33 mouse cellular contexts compared by ENCODE assay signal in genomic region chr6:48737688-48738087, GRCm38 (mm10). TPM values are rescaled to one million over a fixed set of nuclear protein-coding genes. Genes with fewer than 3 reads are reported as not detected.
DNase-seq lines count a peak whose midpoint lies in the region; ATAC-seq and TF ChIP-seq lines count a peak whose summit lies in the region.
"Had no signal": no experiment of that assay in that cellular context is flagged by ENCODE, and none has a peak within 500 bp of the region (broad histone marks: within the 10 kb centered on the region; RNA-seq: fewer than 3 reads in every experiment).

No protein-coding gene starts in this region.

- H3K4me1 ChIP-seq in heart, embryonic 12.5 days (replicated peaks), result peaks cover 20% of the 10 kb centered on the region
- peaks cover 6% of the 10 kb centered on the region for H3K4me1 ChIP-seq in liver, adult 2 months (ENCODE audit: control insufficient read depth, insufficient read depth, low read length)
- peaks cover 20% of the 10 kb centered on the region for H3K4me1 ChIP-seq in liver, postnatal 0 days (ENCODE audit: insufficient read depth)
- H3K4me1 ChIP-seq in brown adipose tissue, adult 24 weeks (ENCODE audit: control insufficient read depth, insufficient read depth, insufficient read length, low read length), result peaks cover 8% of the 10 kb centered on the region

- no peak for TF ChIP-seq EP300 in liver, postnatal 0 days (IDR thresholded peaks at IDR 0.05; ENCODE audit: low read depth)

- H3K27ac ChIP-seq in heart, embryonic 12.5 days (ENCODE audit: poor library complexity, severe bottlenecking), result no peak overlapping the region
- no peak overlapping the region for H3K27ac ChIP-seq in liver, adult 2 months (replicated peaks; ENCODE audit: insufficient read depth, low read depth, low read length)
- no peak overlapping the region for H3K27ac ChIP-seq in liver, postnatal 0 days (ENCODE audit: low read depth)
- H3K27ac ChIP-seq in brown adipose tissue, adult 24 weeks (replicated peaks; ENCODE audit: low read depth, low read length), result 0 out of 2 replicates have a peak overlapping the region, but pooled peaks have one; percentile 23
- H3K27ac ChIP-seq: forebrain, embryonic 13.5 days; heart, embryonic 15.5 days; hindbrain, embryonic 14.5 days; kidney, embryonic 15.5 days; layer of hippocampus, adult 2 months; left cerebral cortex, adult 2 months; liver, embryonic 13.5 days; macrophage; midbrain, embryonic 10.5 days; midbrain, embryonic 15.5 days; neural tube, embryonic 12.5 days had no signal

- H3K79me2 ChIP-seq in liver, adult 2 months (ENCODE audit: control insufficient read depth, insufficient read depth, low read length), result peaks cover 1% of the 10 kb centered on the region; the same call in 1 of the 2 replicates

- no peak overlapping the region for H3K4me2 ChIP-seq in heart, embryonic 12.5 days
- H3K4me2 ChIP-seq in liver, postnatal 0 days (ENCODE audit: low read depth, low read length), result no peak overlapping the region
- H3K4me2 ChIP-seq: forebrain, embryonic 13.5 days; heart, embryonic 15.5 days; hindbrain, embryonic 14.5 days; kidney, embryonic 15.5 days; liver, embryonic 13.5 days; midbrain, embryonic 15.5 days; neural tube, embryonic 12.5 days had no signal

- DNase-seq in heart, adult 18-20 months, result peak; percentile 37 to 46
- peak; percentile 62 for DNase-seq in liver, adult 2 months (ENCODE audit: extremely low read depth, low read depth, low spot score)
- no peak for DNase-seq in liver, postnatal 0 days
- peak; percentile 45 for DNase-seq in CD4-positive helper T cell, adult 2 months (ENCODE audit: low read depth, low spot score)
- DNase-seq in retina, embryonic 14.5 days (ENCODE audit: low spot score), result no peak
- DNase-seq: adrenal gland, adult 2 months; adrenal gland, postnatal 36 days; cerebellum, adult 2 months; cerebellum, postnatal 36 days; gastrocnemius, postnatal 14 days; kidney, adult 11 months; liver, embryonic 13.5 days; lung, adult 2 months; lung, postnatal 10 days had no signal

- ATAC-seq in heart, embryonic 12.5 days (ENCODE audit: insufficient number of reproducible peaks, low FRiP score), result no peak
- no peak for ATAC-seq in liver, postnatal 0 days
- ATAC-seq: CD4-positive, CD25-positive, alpha-beta regulatory T cell, adult 4 months; forebrain, embryonic 13.5 days; midbrain, embryonic 15.5 days had no signal

- H3K9me3 ChIP-seq in heart, embryonic 12.5 days (replicated peaks), result no peaks in the 10 kb centered on the region
- no peaks in the 10 kb centered on the region for H3K9me3 ChIP-seq in liver, postnatal 0 days (ENCODE audit: low read length)
- H3K9me3 ChIP-seq: forebrain, embryonic 13.5 days; heart, embryonic 15.5 days; kidney, embryonic 15.5 days; liver, embryonic 13.5 days; midbrain, embryonic 10.5 days; midbrain, embryonic 15.5 days; neural tube, embryonic 12.5 days had no signal

- H3K27me3 ChIP-seq in heart, embryonic 12.5 days (replicated peaks), result peaks cover 26% of the 10 kb centered on the region
- H3K27me3 ChIP-seq in liver, adult 2 months (ENCODE audit: control insufficient read depth, insufficient read depth, low read length), result no peaks in the 10 kb centered on the region
- no peaks in the 10 kb centered on the region for H3K27me3 ChIP-seq in liver, postnatal 0 days (ENCODE audit: insufficient read depth, low read length)
- H3K27me3 ChIP-seq: liver, embryonic 13.5 days had no signal

- 76% methylated on average over 5 of the region's 5 CpGs for WGBS in heart, embryonic 12.5 days
- WGBS in liver, adult 2 months, result 59% methylated on average over 5 of the region's 5 CpGs
- WGBS in liver, postnatal 0 days (ENCODE audit: insufficient replicate concordance), result 83% methylated on average over 5 of the region's 5 CpGs

- H3K9ac ChIP-seq in heart, embryonic 12.5 days, result no peak overlapping the region
- H3K9ac ChIP-seq in liver, adult 2 months (ENCODE audit: low read depth, low read length), result no peak overlapping the region
- H3K9ac ChIP-seq in liver, postnatal 0 days (replicated peaks), result no peak overlapping the region
- H3K9ac ChIP-seq: forebrain, embryonic 13.5 days; heart, embryonic 15.5 days; hindbrain, embryonic 14.5 days; kidney, embryonic 15.5 days; liver, embryonic 13.5 days; midbrain, embryonic 15.5 days; neural tube, embryonic 12.5 days had no signal

- TF ChIP-seq CTCF in liver, adult 2 months (IDR thresholded peaks at IDR 0.05; ENCODE audit: low read depth, low read length), result no peak
- TF ChIP-seq CTCF in liver, postnatal 0 days (IDR thresholded peaks at IDR 0.05; ENCODE audit: low read depth), result no peak

- no peak for TF ChIP-seq POLR2A in liver, adult 2 months (IDR thresholded peaks at IDR 0.05; ENCODE audit: extremely low read depth, insufficient read depth, low read length)

- no peak overlapping the region for H3K4me3 ChIP-seq in heart, embryonic 12.5 days
- no peak overlapping the region for H3K4me3 ChIP-seq in liver, adult 2 months (ENCODE audit: insufficient read depth, low read depth, low read length)
- no peak overlapping the region for H3K4me3 ChIP-seq in liver, postnatal 0 days (ENCODE audit: low read depth, low read length)
- no peak overlapping the region for H3K4me3 ChIP-seq in brown adipose tissue, adult 24 weeks (ENCODE audit: insufficient read depth, low read depth, low read length)
- H3K4me3 ChIP-seq: forebrain, embryonic 13.5 days; heart, adult 2 months; heart, embryonic 15.5 days; kidney, embryonic 15.5 days; layer of hippocampus, adult 2 months; left cerebral cortex, adult 2 months; liver, embryonic 13.5 days; midbrain, embryonic 10.5 days; midbrain, embryonic 15.5 days; neural tube, embryonic 12.5 days had no signal

- no peaks in the 10 kb centered on the region for H3K36me3 ChIP-seq in heart, embryonic 12.5 days
- no peaks in the 10 kb centered on the region for H3K36me3 ChIP-seq in liver, adult 2 months (ENCODE audit: control insufficient read depth, insufficient read depth, low read length)
- no peaks in the 10 kb centered on the region for H3K36me3 ChIP-seq in liver, postnatal 0 days (replicated peaks; ENCODE audit: insufficient read depth, low read length)
- H3K36me3 ChIP-seq: heart, embryonic 15.5 days; kidney, embryonic 15.5 days; liver, embryonic 13.5 days; midbrain, embryonic 10.5 days; midbrain, embryonic 15.5 days; neural tube, embryonic 12.5 days had no signal

RNA-seq across cellular contexts. Expression of gene Gimap1, which starts 1.2 kb away (rescaled TPM):
- 10 to 100 TPM in 1 of 2 experiments, 1 to 10 TPM in 1; 9.9 to 13.3 TPM for total RNA-seq in heart, adult 18-20 months (2021)
- 20.0 and 21.3 TPM in 2 replicates for polyA plus RNA-seq in heart, embryonic 12.5 days (2016; fragmentation: Nextera tagmentation; extraction: Ambion mirVana)
- total RNA-seq in liver, adult 2 months (2014; rRNA removed), result 4.1 and 5.0 TPM in 2 replicates
- polyA plus RNA-seq in liver, adult 2 months (2012; rRNA removed), result 2.5 TPM in 2 replicates
- polyA plus RNA-seq in liver, postnatal 0 days (2015; fragmentation: Nextera tagmentation; extraction: Ambion mirVana), result 9.2 and 10.0 TPM in 2 replicates
- polyA plus RNA-seq in brown adipose tissue, adult 24 weeks (2012; ENCODE audit: insufficient read depth, insufficient read length, missing spikeins), result 2.0 and 3.2 TPM in 2 replicates
- polyA plus RNA-seq: macrophage had no signal

RNA-seq across cellular contexts. Expression of gene Gimap5, which starts 8.3 kb away (rescaled TPM):
- total RNA-seq in heart, adult 18-20 months (2021), result 1 to 10 TPM; 4.9 to 5.0 TPM
- polyA plus RNA-seq in heart, embryonic 12.5 days (2016; fragmentation: Nextera tagmentation; extraction: Ambion mirVana), result 5.3 and 6.9 TPM in 2 replicates
- 1.2 and 3.3 TPM in 2 replicates for total RNA-seq in liver, adult 2 months (2014; rRNA removed)
- polyA plus RNA-seq in liver, adult 2 months (2012; rRNA removed), result 2.8 and 3.3 TPM in 2 replicates
- 4.7 and 5.9 TPM in 2 replicates for polyA plus RNA-seq in liver, postnatal 0 days (2015; fragmentation: Nextera tagmentation; extraction: Ambion mirVana)
- 2.2 and 2.5 TPM in 2 replicates for polyA plus RNA-seq in brown adipose tissue, adult 24 weeks (2012; ENCODE audit: insufficient read depth, insufficient read length, missing spikeins)
- polyA plus RNA-seq: macrophage had no signal

RNA-seq across cellular contexts. Expression of gene Gimap7, which starts 19.3 kb away (rescaled TPM):
- total RNA-seq in heart, adult 18-20 months (2021), result 1 to 10 TPM in 1 of 2 experiments, under 1 TPM in 1; 0.27 to 1.7 TPM
- not detected in 2 replicates for polyA plus RNA-seq in heart, embryonic 12.5 days (2016; fragmentation: Nextera tagmentation; extraction: Ambion mirVana)
- total RNA-seq in liver, adult 2 months (2014; rRNA removed), result 0.37 and 0.47 TPM in 2 replicates
- polyA plus RNA-seq in liver, adult 2 months (2012; rRNA removed), result 0.19 and 0.35 TPM in 2 replicates
- 0.59 and 0.65 TPM in 2 replicates for polyA plus RNA-seq in liver, postnatal 0 days (2015; fragmentation: Nextera tagmentation; extraction: Ambion mirVana)
- polyA plus RNA-seq in brown adipose tissue, adult 24 weeks (2012; ENCODE audit: insufficient read depth, insufficient read length, missing spikeins), result not detected in 2 replicates
- total RNA-seq: gastrocnemius, postnatal 14 days; layer of hippocampus, adult 2 months; layer of hippocampus, postnatal 14 days; left cerebral cortex, adult 2 months; left cerebral cortex, postnatal 36 days had no signal
- polyA plus RNA-seq: adrenal gland, adult 2 months; brain, embryonic 14.5 days; cerebellum, adult 2 months; embryonic facial prominence, embryonic 11.5 days; forebrain, embryonic 13.5 days; hindbrain, embryonic 14.5 days; kidney, embryonic 15.5 days; limb, embryonic 14.5 days; midbrain, embryonic 10.5 days; midbrain, embryonic 15.5 days; neural tube, embryonic 12.5 days had no signal

RNA-seq across cellular contexts. Expression of gene Gm28053, which starts 19.3 kb away (rescaled TPM):
- 1 to 10 TPM; 3.8 to 4.0 TPM for total RNA-seq in heart, adult 18-20 months (2021)
- polyA plus RNA-seq in heart, embryonic 12.5 days (2016; fragmentation: Nextera tagmentation; extraction: Ambion mirVana), result 2.4 and 3.6 TPM in 2 replicates
- total RNA-seq in liver, adult 2 months (2014; rRNA removed), result not detected in 2 replicates
- not detected in 2 replicates for polyA plus RNA-seq in liver, adult 2 months (2012; rRNA removed)
- polyA plus RNA-seq in liver, postnatal 0 days (2015; fragmentation: Nextera tagmentation; extraction: Ambion mirVana), result 1.1 TPM in 1 of 2 replicates, not detected in the other
- not detected in 2 replicates for polyA plus RNA-seq in brown adipose tissue, adult 24 weeks (2012; ENCODE audit: insufficient read depth, insufficient read length, missing spikeins)
- total RNA-seq: layer of hippocampus, adult 2 months; left cerebral cortex, postnatal 36 days had no signal
- polyA plus RNA-seq: adrenal gland, adult 2 months; embryonic facial prominence, embryonic 11.5 days; heart, adult 2 months; macrophage; midbrain, embryonic 15.5 days had no signal

RNA-seq across cellular contexts. Expression of gene Gimap6, which starts 29.7 kb away (rescaled TPM):
- 10 to 100 TPM; 29.6 to 36.9 TPM for total RNA-seq in heart, adult 18-20 months (2021)
- 28.7 and 28.8 TPM in 2 replicates for polyA plus RNA-seq in heart, embryonic 12.5 days (2016; fragmentation: Nextera tagmentation; extraction: Ambion mirVana)
- 13.9 and 19.1 TPM in 2 replicates for total RNA-seq in liver, adult 2 months (2014; rRNA removed)
- polyA plus RNA-seq in liver, adult 2 months (2012; rRNA removed), result 2.6 and 2.8 TPM in 2 replicates
- 12.2 and 12.5 TPM in 2 replicates for polyA plus RNA-seq in liver, postnatal 0 days (2015; fragmentation: Nextera tagmentation; extraction: Ambion mirVana)
- 27.2 and 40.0 TPM in 2 replicates for polyA plus RNA-seq in brown adipose tissue, adult 24 weeks (2012; ENCODE audit: insufficient read depth, insufficient read length, missing spikeins)

Comparison
In these comparisons a context has a peak if more than half of its experiments do, and no peak if none do; other contexts are left out.
1. DNase-seq: peak in heart, adult 18-20 months (2 of 2), liver, adult 2 months (single experiment) and CD4-positive helper T cell, adult 2 months (single experiment); none in liver, postnatal 0 days (single experiment) and retina, embryonic 14.5 days (single experiment).